Mouse (Mus musculus): ENCODE data around the gene Pdk2. TPM values are rescaled to one million over a fixed set of nuclear protein-coding genes. Genes with fewer than 3 reads are reported as not detected.

Gene Pdk2
- polyA plus RNA-seq, 1 experiment from 2014 or later: 9.7 TPM

DNA sequence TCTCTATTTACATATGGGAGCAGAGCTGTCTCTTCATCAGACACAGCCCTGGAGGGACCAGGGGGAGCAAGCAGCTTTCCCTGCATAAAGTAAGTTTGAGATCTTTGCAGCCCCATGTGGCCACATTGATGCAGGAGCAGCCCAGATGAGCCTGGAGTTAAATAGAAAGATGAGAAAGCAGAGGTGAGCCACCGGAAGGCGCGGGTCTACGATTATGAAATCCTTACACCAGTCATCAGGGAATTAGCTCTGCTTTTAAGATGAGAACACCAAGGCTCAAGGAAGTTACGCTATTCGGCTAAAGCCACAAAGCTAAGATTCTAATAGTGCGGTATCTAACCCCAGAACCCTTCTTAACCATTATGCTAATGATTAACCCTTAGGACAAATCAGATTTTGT, 36.8 kb upstream of the Pdk2 start:
- H3K27ac ChIP-seq (replicated peaks): no peak overlapping the region
- no peak overlapping the region for H3K4me3 ChIP-seq
- H3K4me1 ChIP-seq: peaks cover 27% of the 10 kb centered on the region
- H3K36me3 ChIP-seq: no peaks in the 10 kb centered on the region
- 65% methylated on average over 7 of the region's 7 CpGs for WGBS
- H3K9me3 ChIP-seq (replicated peaks): no peaks in the 10 kb centered on the region
- H3K27me3 ChIP-seq (ENCODE audit: low read depth, poor library complexity, severe bottlenecking): peaks cover 71% of the 10 kb centered on the region
- DNase-seq (ENCODE audit: low spot score): no peak

DNA sequence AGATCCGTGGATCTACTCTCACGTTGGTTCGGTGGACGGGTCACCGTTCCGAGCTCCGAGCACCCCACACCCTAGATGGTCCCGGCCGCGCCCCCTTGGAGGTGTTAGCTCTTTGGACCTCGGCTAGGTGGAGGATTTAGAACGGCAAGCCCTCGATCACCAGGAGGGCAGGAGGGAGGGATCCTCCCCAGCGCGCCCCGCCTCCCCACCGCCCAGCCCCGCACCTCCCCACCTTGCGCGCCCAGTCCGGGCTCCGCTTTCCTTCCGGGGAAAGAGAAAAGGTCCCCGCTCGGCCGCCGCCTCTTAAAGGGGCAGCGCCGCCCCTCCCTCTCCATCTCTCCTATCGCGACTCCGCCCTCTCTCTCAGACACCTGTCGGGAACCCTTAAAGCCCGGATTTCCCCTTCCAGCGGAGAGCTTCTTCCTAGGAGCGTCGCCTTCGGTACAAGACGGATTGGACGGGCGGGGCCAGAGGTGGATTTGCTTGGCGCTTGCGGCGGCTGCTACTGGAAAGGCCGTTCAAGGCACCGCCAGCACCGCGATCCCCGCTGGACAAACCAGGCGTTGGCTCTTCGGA, 35.5 kb upstream of the Pdk2 start, which contains the start of gene Itga3:
Itga3 (minus strand) TSS at position 266 of the 576 bp plus-strand sequence.
- Histone ChIP-seq H3K4me3 (peak within 1 kb of the TSS; percentile 66), H3K36me3 (no peaks in the 10 kb centered on the region), H3K4me1 (peaks cover 33% of the 10 kb centered on the region), H3K9me3 (replicated peaks) (no peaks in the 10 kb centered on the region), H3K27ac (replicated peaks) (peak within 1 kb of the TSS; percentile 69), H3K27me3 (ENCODE audit: low read depth, poor library complexity, severe bottlenecking) (peaks cover 74% of the 10 kb centered on the region)
- DNase-seq (ENCODE audit: low spot score): peak; percentile 63
- WGBS: under 1% methylated on average over 51 of the region's 51 CpGs

DNA sequence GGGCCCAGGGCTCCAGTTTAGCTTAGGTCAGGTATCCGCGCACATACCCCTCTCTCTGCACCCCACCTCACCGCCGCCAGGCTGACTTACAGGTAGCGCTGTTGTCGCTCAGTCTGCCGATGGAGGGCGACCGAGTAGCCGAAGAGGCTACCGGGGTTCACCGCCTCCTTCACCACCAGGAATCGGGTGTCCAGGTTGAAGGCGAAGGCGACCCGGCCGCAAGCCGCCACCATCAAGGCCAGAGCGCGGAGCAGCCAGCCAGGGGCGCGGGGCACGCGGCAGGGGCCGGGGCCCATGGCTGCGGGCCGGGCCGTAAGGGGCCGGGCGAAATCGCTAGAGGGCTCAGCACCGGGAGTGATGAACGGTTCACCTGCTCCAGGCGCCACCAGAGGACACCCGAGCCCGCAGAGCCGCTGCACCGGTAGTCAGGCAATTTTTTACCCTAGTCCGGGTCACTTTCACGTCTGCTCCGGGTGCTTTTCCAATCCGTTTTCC, 34.9 kb upstream of the Pdk2 start:
- Histone ChIP-seq H3K9me3 (replicated peaks) (no peaks in the 10 kb centered on the region), H3K27me3 (ENCODE audit: low read depth, poor library complexity, severe bottlenecking) (peaks cover 74% of the 10 kb centered on the region), H3K27ac (replicated peaks) (peak overlapping the region; percentile 69), H3K4me3 (peak overlapping the region; percentile 66), H3K36me3 (no peaks in the 10 kb centered on the region), H3K4me1 (peaks cover 36% of the 10 kb centered on the region)
- WGBS: under 1% methylated on average over 39 of the region's 42 CpGs
- DNase-seq (ENCODE audit: low spot score): peak; percentile 64

DNA sequence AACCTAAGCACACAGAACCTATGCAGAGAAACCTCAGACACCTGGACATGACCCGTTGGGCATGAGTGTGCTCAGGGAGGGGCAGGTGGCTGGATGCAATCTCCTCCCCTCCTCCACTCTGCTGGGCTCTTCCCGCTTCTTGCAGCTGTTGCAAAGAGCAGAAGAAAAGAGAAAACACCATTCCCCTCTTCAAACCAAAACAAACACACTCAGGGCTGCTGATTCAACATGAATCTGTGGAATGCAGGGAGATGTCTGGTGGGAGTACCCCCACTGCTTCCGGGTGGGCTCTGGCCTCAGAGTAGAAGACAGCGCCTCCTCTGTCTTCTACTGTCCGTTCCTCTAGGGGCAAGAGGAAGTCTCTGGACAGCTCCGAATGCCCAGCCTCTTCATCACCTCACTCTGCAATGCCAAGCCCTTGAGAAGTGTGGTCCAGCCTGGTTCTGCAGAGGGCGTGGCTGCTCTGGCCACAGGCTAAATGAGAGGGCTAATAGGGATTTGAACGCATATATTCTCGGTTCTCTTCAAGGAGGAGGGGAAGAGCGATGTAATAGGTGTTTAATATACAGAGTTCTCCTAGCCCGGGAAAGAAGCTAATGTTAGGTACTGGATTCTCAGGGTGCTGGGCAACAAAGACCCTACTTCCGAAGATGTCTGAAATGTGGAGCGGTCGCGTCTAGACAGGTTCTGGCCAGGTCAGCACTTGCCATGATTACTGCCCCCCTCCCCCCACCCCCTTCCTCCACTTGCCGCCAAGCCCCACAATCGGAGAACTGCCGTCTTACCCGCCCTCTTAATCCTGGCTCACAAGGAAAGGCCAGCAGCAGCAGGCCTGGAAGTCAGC, 34.3 kb upstream of the Pdk2 start:
- no peaks in the 10 kb centered on the region for H3K9me3 ChIP-seq (replicated peaks)
- peaks cover 74% of the 10 kb centered on the region for H3K27me3 ChIP-seq (ENCODE audit: low read depth, poor library complexity, severe bottlenecking)
- DNase-seq (ENCODE audit: low spot score): no peak
- H3K4me3 ChIP-seq: peak overlapping the region; percentile 66
- peak overlapping the region; percentile 69 for H3K27ac ChIP-seq (replicated peaks)
- 8% methylated on average over 19 of the region's 19 CpGs for WGBS
- H3K4me1 ChIP-seq: peaks cover 37% of the 10 kb centered on the region
- H3K36me3 ChIP-seq: no peaks in the 10 kb centered on the region

DNA sequence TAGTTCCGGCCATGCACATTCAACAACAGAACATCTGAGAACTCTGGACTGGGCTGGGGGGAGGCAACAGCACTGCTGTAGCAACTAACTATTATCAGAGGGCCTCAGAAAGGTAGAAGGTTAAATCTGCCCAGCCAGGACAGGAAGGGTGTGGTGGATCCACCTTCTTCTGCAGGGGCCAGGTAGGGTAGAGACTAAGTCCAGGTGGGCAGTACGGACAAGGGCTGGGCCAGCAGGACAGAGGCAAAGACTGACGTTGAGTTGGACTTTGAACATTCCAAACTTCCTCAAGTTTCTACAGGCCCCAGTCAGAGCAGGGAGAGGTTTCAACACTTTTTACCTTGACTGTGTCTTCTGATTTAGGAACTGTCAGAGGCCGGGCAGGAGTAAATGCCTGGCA, 33.5 kb upstream of the Pdk2 start:
- H3K4me1 ChIP-seq: peaks cover 37% of the 10 kb centered on the region
- H3K36me3 ChIP-seq: no peaks in the 10 kb centered on the region
- H3K9me3 ChIP-seq (replicated peaks): no peaks in the 10 kb centered on the region
- no peak for DNase-seq (ENCODE audit: low spot score)
- 81% methylated on average over 4 of the region's 4 CpGs for WGBS
- no peak overlapping the region for H3K27ac ChIP-seq (replicated peaks)
- H3K27me3 ChIP-seq (ENCODE audit: low read depth, poor library complexity, severe bottlenecking): peaks cover 68% of the 10 kb centered on the region
- 0 out of 2 replicates have a peak overlapping the region, but pooled peaks have one; percentile 66 for H3K4me3 ChIP-seq

DNA sequence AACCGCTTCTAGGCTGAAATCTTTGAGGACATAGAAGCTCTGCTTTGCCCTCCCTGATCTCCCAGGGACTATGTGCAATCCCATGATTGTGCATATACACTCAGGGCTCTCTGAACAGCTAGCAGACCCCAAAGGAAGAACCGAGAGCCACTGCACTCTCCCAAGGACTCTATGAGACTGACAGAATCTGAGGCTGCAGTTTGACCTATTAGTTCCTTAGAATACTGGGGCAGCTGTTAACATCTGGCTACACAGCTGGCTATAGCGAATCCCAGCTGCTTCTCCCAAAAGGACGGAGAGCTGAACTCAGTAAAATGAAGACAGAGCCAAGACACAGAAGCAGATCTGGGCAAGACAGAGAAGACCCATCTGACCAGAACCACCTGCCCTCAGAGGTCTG, 32.7 kb upstream of the Pdk2 start:
- peaks cover 59% of the 10 kb centered on the region for H3K27me3 ChIP-seq (ENCODE audit: low read depth, poor library complexity, severe bottlenecking)
- DNase-seq (ENCODE audit: low spot score): no peak

DNA sequence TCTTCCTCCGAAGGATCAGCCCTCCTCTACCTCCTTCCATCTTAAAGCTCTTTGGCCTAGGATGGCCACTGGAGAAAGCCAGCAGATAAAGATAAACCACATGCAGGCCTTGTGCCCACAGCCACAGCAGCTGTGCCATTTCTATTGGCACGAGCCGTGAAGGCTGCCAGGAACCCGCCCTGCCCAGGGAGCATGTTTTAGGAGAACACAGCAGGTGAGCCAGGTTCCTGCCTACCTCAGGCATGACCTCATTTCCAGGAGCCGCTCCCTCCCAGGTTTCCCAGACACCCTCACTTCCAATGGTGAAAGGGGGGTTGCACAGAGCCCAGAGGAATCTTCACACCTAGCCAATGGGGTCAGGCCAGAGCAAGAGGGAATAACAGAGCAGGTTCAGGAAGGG, 31.6 kb upstream of the Pdk2 start:
- DNase-seq (ENCODE audit: low spot score): no peak
- Histone ChIP-seq H3K27me3 (ENCODE audit: low read depth, poor library complexity, severe bottlenecking) (peaks cover 49% of the 10 kb centered on the region), H3K4me1 (peaks cover 35% of the 10 kb centered on the region), H3K4me3 (no peak overlapping the region), H3K27ac (replicated peaks) (no peak overlapping the region), H3K9me3 (replicated peaks) (no peaks in the 10 kb centered on the region), H3K36me3 (no peaks in the 10 kb centered on the region)
- 77% methylated on average over 5 of the region's 5 CpGs for WGBS

More for the DNA sequence above, 32.7 kb upstream of the Pdk2 start:
- Histone ChIP-seq H3K9me3 (replicated peaks) (no peaks in the 10 kb centered on the region), H3K4me1 (peaks cover 37% of the 10 kb centered on the region), H3K27ac (replicated peaks) (no peak overlapping the region), H3K36me3 (no peaks in the 10 kb centered on the region), H3K4me3 (no peak overlapping the region)
- 86% methylated on average over 4 of the region's 4 CpGs for WGBS

DNA sequence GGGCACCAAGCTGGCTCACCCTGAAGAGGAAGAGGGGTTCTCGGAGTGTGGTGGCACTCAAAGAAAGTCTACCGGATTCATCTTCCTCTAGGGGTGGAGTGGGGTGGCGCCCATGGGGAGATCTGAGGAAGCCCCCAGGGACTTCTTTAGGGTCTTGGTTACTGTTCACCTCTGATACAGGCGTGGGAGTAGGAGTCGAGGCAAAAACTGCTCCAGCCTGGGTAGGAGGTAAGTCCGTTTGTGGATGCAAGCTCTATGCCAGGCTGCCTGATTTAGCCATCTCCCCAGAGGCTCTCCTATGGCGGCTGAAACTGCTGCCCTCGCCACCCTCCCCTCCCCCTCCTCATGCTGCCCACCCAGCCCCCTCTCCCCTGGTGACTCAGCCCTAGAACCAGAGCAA, 31.0 kb upstream of the Pdk2 start:
- no peaks in the 10 kb centered on the region for H3K9me3 ChIP-seq (replicated peaks)
- no peak for DNase-seq (ENCODE audit: low spot score)
- peaks cover 42% of the 10 kb centered on the region for H3K27me3 ChIP-seq (ENCODE audit: low read depth, poor library complexity, severe bottlenecking)
- 72% methylated on average over 8 of the region's 8 CpGs for WGBS
- 0 out of 2 replicates have a peak overlapping the region, but pooled peaks have one; percentile 17 for H3K27ac ChIP-seq (replicated peaks)
- no peak overlapping the region for H3K4me3 ChIP-seq
- H3K4me1 ChIP-seq: peaks cover 33% of the 10 kb centered on the region
- H3K36me3 ChIP-seq: no peaks in the 10 kb centered on the region

DNA sequence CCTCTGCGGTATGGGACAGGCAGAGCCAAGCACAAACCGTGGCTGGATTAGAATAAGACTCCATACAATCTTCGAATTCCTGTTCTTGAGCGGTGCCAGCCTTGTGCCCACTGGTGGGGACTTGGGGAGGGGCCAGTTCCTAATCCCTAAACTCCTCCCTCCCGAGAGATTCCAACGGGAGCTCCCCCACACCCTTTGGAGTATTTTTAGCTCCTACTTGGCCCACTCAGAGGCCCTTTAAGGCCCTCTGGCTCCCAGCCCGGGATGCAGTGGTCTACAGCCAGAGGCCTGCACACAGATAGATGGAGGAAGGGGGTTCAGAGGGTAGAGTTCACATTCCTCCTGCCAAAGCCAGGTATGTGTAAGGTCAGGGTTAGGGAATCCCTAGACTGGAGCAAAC, 30.1 kb upstream of the Pdk2 start:
- Histone ChIP-seq H3K27me3 (ENCODE audit: low read depth, poor library complexity, severe bottlenecking) (peaks cover 34% of the 10 kb centered on the region), H3K4me1 (peaks cover 24% of the 10 kb centered on the region), H3K4me3 (no peak overlapping the region), H3K9me3 (replicated peaks) (no peaks in the 10 kb centered on the region), H3K27ac (replicated peaks) (no peak overlapping the region), H3K36me3 (no peaks in the 10 kb centered on the region)
- no peak for DNase-seq (ENCODE audit: low spot score)
- WGBS: 62% methylated on average over 7 of the region's 7 CpGs

DNA sequence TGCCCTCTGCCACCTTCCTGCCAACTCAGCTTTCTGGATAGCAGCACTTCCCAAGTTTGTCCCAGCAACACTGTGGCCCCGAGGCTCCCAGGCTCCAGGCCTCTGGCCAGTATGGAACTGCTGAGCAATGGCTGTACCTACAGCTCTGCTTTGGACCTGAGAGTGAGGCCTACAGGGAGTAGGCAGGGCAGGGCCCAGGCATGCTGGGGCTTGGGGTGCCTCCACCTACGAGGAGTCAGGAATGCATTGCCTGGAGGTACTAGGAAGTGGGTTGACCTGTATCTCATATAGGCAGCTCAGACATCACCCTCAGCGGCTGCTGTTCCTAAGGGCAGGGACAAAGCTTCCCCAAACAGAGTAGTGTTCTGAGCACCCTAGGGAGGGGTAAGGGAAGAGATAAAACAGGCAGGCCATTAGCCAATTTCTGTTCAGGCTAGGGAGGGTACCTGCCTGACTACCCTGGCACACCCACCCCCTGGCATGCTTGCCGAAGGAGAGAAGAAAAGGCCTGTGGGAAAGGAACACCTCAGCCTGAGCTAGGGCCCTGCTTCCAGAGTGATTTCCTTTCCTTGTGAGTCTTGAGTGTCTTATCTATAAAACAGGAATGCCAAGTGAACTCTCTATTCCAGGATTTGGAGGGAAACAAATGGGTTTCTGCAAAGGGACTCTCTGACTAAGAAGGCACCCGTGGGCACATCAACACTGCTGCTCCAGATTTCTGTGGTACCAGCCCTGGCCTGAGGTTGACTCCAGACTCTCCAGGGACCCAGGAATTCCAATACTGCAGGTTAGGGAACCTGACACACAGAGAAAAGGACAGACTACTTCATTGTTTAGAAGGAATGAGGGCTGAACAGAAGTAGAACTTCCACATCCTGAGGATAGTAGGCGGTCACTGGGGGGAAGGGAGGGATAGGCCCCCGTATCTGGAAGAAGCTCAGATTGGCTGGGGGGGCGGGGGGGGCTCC, 29.3 kb upstream of the Pdk2 start:
- H3K36me3 ChIP-seq: no peaks in the 10 kb centered on the region; the same call in 1 of the 2 replicates
- no peak for DNase-seq (ENCODE audit: low spot score)
- peaks cover 16% of the 10 kb centered on the region for H3K4me1 ChIP-seq
- 72% methylated on average over 8 of the region's 8 CpGs for WGBS
- H3K4me3 ChIP-seq: no peak overlapping the region
- H3K9me3 ChIP-seq (replicated peaks): no peaks in the 10 kb centered on the region
- H3K27ac ChIP-seq (replicated peaks): 0 out of 2 replicates have a peak overlapping the region, but pooled peaks have one; percentile 13
- peaks cover 25% of the 10 kb centered on the region for H3K27me3 ChIP-seq (ENCODE audit: low read depth, poor library complexity, severe bottlenecking)

DNA sequence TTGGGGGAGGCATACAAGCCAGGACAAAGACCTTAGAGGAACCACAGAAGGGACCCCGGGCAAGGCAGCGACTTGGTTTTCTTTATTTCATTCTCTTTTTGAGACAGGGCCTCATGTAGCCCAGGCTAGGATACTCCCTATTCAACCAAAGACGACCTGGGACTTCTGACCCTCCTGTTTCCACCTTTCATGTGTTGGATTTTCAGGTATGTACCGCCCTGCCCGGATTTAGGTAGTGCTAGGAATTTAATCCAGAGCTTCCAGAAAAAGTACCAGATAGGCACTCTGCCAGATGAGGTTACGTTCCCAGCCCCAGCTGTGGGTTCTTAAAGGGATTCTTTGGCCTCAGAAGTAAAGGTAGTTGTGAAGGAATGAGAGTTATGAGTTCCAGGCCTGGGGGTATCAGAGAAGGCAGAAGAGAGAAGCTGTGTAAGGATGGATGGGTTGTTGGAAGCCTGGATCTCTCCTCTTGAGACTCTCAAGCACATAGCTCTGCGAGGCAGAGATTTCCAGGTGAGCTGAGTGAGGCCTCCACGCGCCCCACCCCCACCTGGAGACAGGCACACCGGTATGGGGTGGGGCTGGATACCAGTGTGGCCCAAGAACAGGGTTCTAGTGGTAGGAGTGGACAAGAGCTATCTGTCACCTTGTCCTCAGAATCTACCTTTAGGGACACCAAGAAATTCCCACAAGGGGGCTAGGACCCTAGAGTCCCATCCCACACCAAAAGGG, 28.2 kb upstream of the Pdk2 start:
- Histone ChIP-seq H3K27ac (replicated peaks) (no peak overlapping the region), H3K36me3 (no peaks in the 10 kb centered on the region; the same call in 1 of the 2 replicates), H3K4me1 (0 out of 2 replicates have a peak, but pooled peaks cover 10% of the 10 kb centered on the region), H3K4me3 (no peak overlapping the region), H3K9me3 (replicated peaks) (no peaks in the 10 kb centered on the region), H3K27me3 (ENCODE audit: low read depth, poor library complexity, severe bottlenecking) (peaks cover 15% of the 10 kb centered on the region)
- 88% methylated on average over 10 of the region's 10 CpGs for WGBS
- DNase-seq (ENCODE audit: low spot score): no peak

Measured in midbrain, embryonic 10.5 days (tissue).